In the genomic region with DNA sequence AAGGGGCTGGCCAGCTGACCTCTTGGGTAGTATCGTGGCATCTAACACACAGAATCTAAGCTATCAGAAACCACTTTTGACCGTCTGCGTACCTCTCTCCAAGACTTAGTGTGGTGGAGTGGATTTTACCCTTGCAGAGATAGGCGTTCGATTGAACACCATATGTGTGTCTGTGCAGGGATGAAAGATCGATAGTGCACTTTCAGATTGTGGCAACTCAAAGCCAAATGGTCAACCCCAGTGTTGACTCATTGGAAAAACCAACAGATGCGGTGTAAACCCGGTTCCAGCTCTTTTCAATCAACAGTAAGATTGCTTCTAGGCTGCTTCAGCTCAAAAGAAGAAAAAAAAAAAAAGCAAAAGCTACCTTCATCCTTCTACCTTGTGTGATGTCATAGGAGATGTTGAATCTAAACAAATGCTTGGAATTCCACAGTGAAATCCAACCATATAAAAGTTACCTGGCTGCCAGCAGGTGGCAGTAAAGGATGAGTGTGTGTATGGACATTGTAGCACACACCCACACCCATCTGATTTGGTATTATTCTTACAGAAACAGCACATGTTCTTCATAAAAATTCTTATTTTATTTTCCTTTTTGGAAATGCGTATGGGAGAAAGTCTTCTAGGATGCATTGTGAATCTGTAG, we compare ENCODE assay signal across 9 mouse cellular contexts. TPM values are rescaled to one million over a fixed set of nuclear protein-coding genes. Genes with fewer than 3 reads are reported as not detected.
A peak's percentile ranks its signal among the peaks of the same experiment; 100 is the strongest.
DNase-seq lines count a peak whose midpoint lies in the region; ATAC-seq lines count a peak whose summit lies in the region.
"Had no signal": no experiment of that assay in that cellular context is flagged by ENCODE, and none has a peak within 500 bp of the region (broad histone marks: within the 10 kb centered on the region; RNA-seq: fewer than 3 reads in every experiment).

No protein-coding gene starts in this region.

- no peaks in the 10 kb centered on the region for H3K27me3 ChIP-seq in heart, embryonic 11.5 days (ENCODE audit: control insufficient read depth, insufficient read depth, low read length)

- DNase-seq in heart, adult 18-20 months: peak; percentile 56 to 58
- DNase-seq in 3T3-L1 (ENCODE audit: low read depth, low spot score) (peak; percentile 82), R1 (ENCODE audit: low read depth, low spot score) (peak; percentile 81)
- peak; percentile 40 for DNase-seq in gastrocnemius, postnatal 14 days
- DNase-seq in left cerebral cortex, postnatal 4 days: peak; percentile 42
- peak; percentile 57 for DNase-seq in right cerebral cortex, postnatal 14 days
- DNase-seq in urinary bladder, postnatal 4 days (ENCODE audit: low spot score in 2 of 2): no peak

- H3K9ac ChIP-seq in heart, embryonic 11.5 days (ENCODE audit: low read depth, low read length): no peak overlapping the region

- no peak overlapping the region for H3K4me3 ChIP-seq in heart, embryonic 11.5 days (ENCODE audit: low read depth, low read length)

- H3K4me2 ChIP-seq in heart, embryonic 11.5 days: no peak overlapping the region

- no peak overlapping the region for H3K27ac ChIP-seq in heart, embryonic 11.5 days (ENCODE audit: low read depth, low read length)

- no peak for ATAC-seq in heart, embryonic 11.5 days (replicated peaks; ENCODE audit: insufficient number of reproducible peaks, low FRiP score, low TSS enrichment)

- H3K9me3 ChIP-seq in heart, embryonic 11.5 days (replicated peaks; ENCODE audit: control insufficient read depth, low read length): no peaks in the 10 kb centered on the region

- intact Hi-C loops in gastrocnemius, postnatal 14 days (cut with DNase I; ENCODE audit: low total_unique reads): no loop called here
- intact Hi-C loops in left cerebral cortex, postnatal 4 days (cut with DNase I): loop anchor here (5.0 to 10.0 kb wide), 3 partner anchors 301 to 749 kb away; no protein-coding TSS in a partner anchor

- peaks cover 5% of the 10 kb centered on the region; the same call in 1 of the 2 replicates for H3K4me1 ChIP-seq in heart, embryonic 11.5 days (ENCODE audit: control insufficient read depth, insufficient read depth, low read length)

- WGBS in heart, embryonic 11.5 days (ENCODE audit: insufficient replicate concordance): 80% methylated on average over 9 of the region's 9 CpGs

- H3K36me3 ChIP-seq in heart, embryonic 11.5 days (ENCODE audit: control insufficient read depth, insufficient read depth, low read length): no peaks in the 10 kb centered on the region

RNA-seq across cellular contexts. Expression of a gene that starts 8.8 kb away (rescaled TPM):
- under 1 TPM in 1 of 2 experiments, not detected in 1; 0.13 TPM for total RNA-seq in heart, adult 18-20 months (2021)
- polyA plus RNA-seq in heart, embryonic 11.5 days (2014; fragmentation: Nextera tagmentation; extraction: Ambion mirVana): 0.24 TPM in 1 of 2 replicates, not detected in the other
- not detected for total RNA-seq in gastrocnemius, postnatal 14 days (2021)
- not detected for total RNA-seq in left cerebral cortex, postnatal 4 days (2021)
- total RNA-seq: layer of hippocampus, postnatal 25 days had no signal

Comparison
In these comparisons a context has a peak if more than half of its experiments do, and no peak if none do; other contexts are left out.
1. DNase-seq: peak in heart, adult 18-20 months (2 of 2), 3T3-L1 (single experiment), R1 (single experiment), gastrocnemius, postnatal 14 days (single experiment), left cerebral cortex, postnatal 4 days (single experiment) and right cerebral cortex, postnatal 14 days (single experiment); none in urinary bladder, postnatal 4 days (0 of 2).